Mouse (Mus musculus): ENCODE results near the gene Gpr171.

GRCm38 (mm10) chr3:59121780-59122449, 20.3 kb upstream of the Gpr171 start:
- TF ChIP-seq CTCF (IDR thresholded peaks at IDR 0.05; ENCODE audit: borderline replicate concordance, extremely low read depth, insufficient read depth, insufficient read length) = no peak
- no peak for TF ChIP-seq POLR2A (IDR thresholded peaks at IDR 0.05; ENCODE audit: borderline replicate concordance, extremely low read depth, insufficient read depth, insufficient read length, poor library complexity, severe bottlenecking)
